Mouse (Mus musculus) layer of hippocampus, adult 9-10 months (tissue): ENCODE data around the gene Apba2.

Experiments
- DNase-seq: peaks from one replicate; pipeline ENCODE4 v3.0.0; 2022; ENCODE audit warnings: low spot score

The Apba2 gene

GRCm38 (mm10) chr7:64658914-64659313, 157.4 kb downstream of the Apba2 start:
- DNase-seq = no peak

GRCm38 (mm10) chr7:64659328-64659727, 157.8 kb downstream of the Apba2 start:
- DNase-seq = no peak

- DNase-seq = no peak
Measured at GRCm38 (mm10) chr7:64662506-64662905, 161.0 kb downstream of the Apba2 start.

- DNase-seq = no peak
Measured at GRCm38 (mm10) chr7:64663600-64663999, 162.1 kb downstream of the Apba2 start.

GRCm38 (mm10) chr7:64665120-64665519, 163.6 kb downstream of the Apba2 start:
- no peak for DNase-seq

GRCm38 (mm10) chr7:64665716-64666298, 164.3 kb downstream of the Apba2 start:
- DNase-seq = no peak

- DNase-seq = no peak
Measured at GRCm38 (mm10) chr7:64667959-64668358, 166.5 kb downstream of the Apba2 start.

- DNase-seq = no peak
Measured at GRCm38 (mm10) chr7:64679771-64680479, 178.4 kb downstream of the Apba2 start.

- DNase-seq = no peak
Measured at GRCm38 (mm10) chr7:64684893-64685292, 183.4 kb downstream of the Apba2 start.

GRCm38 (mm10) chr7:64688115-64688817, 186.8 kb downstream of the Apba2 start:
- DNase-seq = no peak

- DNase-seq = no peak
Measured at GRCm38 (mm10) chr7:64691831-64692230, 190.3 kb downstream of the Apba2 start.

GRCm38 (mm10) chr7:64694937-64695336, 193.4 kb downstream of the Apba2 start:
- no peak for DNase-seq

- DNase-seq = no peak
Measured at GRCm38 (mm10) chr7:64696521-64697281, 195.2 kb downstream of the Apba2 start.

GRCm38 (mm10) chr7:64697791-64698337, 196.4 kb downstream of the Apba2 start:
- no peak for DNase-seq

- no peak for DNase-seq
Measured at GRCm38 (mm10) chr7:64704060-64704595, 202.6 kb downstream of the Apba2 start.

- no peak for DNase-seq
Measured at GRCm38 (mm10) chr7:64708176-64708575, 206.7 kb downstream of the Apba2 start.

- no peak for DNase-seq
Measured at GRCm38 (mm10) chr7:64709520-64710262, 208.2 kb downstream of the Apba2 start.

GRCm38 (mm10) chr7:64716286-64716685, 214.8 kb downstream of the Apba2 start:
- no peak for DNase-seq

- DNase-seq = no peak
Measured at GRCm38 (mm10) chr7:64723313-64723712, 221.8 kb downstream of the Apba2 start.

GRCm38 (mm10) chr7:64724409-64724808, 222.9 kb downstream of the Apba2 start:
- DNase-seq = no peak
